Mouse (Mus musculus): Measurements from ENCODE around the gene Nr5a2.

GRCm38 (mm10) chr1:136829931-136830330, 130.3 kb downstream of the Nr5a2 start:
- TF ChIP-seq POLR2A (IDR thresholded peaks at IDR 0.05; ENCODE audit: borderline replicate concordance, insufficient read depth, low read length) (no peak), CTCF (IDR thresholded peaks at IDR 0.05; ENCODE audit: borderline replicate concordance, insufficient read depth, low read depth, low read length) (no peak)

Data from cerebellum, adult 2 months (tissue).